Mouse (Mus musculus): ENCODE results near the gene Nipal1.

Gene Nipal1

DNA sequence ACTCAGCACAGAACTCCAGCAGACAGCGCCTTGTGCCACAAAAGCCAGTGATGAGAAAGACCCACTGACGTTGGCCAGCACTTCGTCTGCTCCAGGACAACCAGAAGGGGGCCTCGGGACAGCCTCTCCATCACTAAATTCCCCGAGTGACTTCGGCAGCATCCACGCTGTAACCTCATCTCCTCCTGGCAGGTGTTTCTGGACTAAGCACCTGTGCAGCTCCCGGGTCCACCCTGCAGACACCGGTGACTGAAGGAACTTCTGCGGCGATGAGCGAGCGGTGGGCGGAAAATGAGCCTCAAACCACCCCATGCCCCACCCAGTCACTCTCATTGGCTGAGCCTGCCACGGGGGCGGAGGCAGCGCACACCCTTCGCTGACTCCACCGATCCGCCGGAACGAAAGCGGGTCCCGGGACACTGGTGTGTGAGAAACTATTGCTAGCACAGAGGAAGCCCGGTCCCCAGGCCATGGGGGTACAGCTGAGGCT is at the start of gene Nipal1:
TSS of gene Nipal1 (plus strand) at position 378 of the 490 bp plus-strand sequence.
- DNase-seq, result peak; percentile 80

DNA sequence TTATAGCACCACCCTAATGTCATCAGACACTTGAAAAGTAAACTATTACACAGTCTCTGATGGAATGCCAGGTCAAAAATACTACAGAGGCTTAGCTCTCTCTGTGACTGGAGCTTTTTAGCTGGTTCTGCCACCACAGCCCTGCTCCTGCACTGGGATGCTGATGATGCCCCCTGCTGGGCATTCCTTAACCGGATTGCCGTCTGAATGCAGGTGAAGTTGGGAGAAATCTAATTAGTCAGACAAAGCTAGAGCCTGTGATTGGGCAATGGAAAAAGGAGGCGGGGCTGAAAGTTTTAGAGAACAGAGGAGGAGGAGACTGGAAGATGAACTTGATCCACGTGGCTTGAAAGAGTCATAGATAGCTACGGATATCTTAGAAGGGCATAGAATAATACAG is 46.6 kb upstream of the Nipal1 start:
- peak; percentile 65 for DNase-seq

DNA sequence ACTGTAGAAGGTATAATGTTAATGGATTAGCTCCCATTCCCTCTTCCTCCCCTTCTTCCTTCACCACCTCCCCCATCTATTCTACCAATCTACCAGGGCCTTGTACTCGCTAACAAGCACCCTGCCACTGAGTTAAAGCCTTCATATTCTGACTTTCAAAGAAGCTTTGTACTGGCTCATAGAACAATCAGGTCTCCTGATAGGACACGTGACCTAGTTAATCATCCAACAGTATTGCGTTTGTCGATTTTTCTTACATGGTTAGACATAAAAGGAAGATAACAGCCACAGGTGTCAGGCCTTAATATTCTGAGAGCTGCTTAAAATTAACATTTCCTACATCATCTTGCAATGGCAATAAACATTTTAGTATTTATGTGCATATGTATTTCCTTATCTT is 44.5 kb upstream of the Nipal1 start:
- DNase-seq, result no peak

DNA sequence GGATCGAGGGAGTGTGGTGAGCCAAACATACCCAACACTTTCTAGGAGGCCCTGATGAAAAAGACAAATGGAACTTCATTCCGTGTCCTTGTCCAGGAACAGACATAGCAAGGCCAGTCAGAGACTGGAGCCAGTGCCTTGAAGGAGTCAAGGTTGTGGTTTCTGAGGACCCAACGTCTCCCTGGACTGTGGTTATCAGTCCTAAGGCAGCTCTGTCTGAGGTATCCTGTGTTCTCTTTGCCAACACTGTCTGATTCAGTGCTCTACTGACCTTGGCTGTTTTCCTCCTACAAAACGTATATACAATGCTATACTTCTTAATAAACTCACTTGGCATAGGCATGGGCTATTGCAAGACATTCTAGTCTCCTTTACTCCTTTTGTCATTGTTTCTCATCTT is 30.2 kb upstream of the Nipal1 start:
- no peak for DNase-seq

DNA sequence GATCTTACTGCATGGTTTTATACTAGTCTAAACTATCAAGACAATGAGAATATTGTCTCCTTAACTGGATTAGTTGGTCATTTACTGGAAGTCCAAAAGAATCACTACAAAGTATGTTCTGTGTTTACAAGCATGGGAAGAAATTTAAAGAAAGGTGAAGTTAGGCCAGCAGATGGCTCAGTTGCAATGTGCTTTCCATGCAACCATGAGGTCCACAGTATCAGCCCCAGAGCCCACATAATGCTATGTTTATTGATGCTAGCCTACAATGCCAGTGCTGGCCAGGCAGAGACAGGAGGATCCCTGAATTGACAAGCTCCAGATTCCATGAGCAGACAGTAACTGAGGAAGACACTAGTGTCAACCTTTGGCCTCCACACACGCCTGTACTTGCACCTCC is 26.6 kb upstream of the Nipal1 start:
- no peak for DNase-seq

DNA sequence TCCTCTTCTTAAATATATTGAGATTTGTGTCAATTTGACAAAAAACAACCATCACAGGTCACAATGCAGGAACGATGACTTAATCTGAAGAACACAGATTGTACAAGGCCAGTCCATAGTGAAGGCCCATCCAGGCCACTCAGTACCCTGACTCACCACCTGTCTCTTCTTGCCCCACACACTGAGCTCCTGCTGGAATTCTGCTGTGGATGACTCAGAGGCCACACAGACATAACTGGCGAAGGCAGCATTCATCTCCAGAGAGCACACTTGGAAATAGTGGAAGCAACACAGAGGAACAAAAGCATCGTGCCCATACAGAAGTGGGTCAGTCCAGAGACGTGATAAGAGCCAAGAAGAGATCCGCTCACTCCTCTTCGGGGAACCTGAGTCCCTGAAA is 17.6 kb upstream of the Nipal1 start:
- DNase-seq, result no peak

DNA sequence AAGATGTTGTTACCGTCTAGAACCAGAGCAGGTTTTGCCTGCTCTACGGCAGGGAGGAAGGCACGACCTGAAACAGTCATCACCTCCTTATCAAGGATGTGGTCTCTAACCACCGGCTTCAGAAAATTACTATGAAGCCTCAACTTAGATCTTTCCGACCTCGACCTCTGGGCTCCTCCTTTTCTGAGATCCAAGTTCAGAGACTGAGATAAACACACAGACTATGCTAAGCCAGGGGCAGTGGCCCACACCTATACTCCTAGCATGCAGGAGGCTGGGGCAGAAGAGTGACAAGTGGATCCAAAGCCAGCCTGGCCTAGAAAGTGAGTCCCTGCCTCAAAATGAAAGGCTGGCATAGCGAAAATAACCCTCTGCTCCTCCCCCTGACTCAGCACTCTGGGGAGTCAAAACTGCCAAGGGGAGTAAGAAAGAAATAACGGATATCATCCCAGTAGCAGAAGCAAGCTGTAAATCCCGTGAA is 12.8 kb upstream of the Nipal1 start:
- DNase-seq, result no peak

DNA sequence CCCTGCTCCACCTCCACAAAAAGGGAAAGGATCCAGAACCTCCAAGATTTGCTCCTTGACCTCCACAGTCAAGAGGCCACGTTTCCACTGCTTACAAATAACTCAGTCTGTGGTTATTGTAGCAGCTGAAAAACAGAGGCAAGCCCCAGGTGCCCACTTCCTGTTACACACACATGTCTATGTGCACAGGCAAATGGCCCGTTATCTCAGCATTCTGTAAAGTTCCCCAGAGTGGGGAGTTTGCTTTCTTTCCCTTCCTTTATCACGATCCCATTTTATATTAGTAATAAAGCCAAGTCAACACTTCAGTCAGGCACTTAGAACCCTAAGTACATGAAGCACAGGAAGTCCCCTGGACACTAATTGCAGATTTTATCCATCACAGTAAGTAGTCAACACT is 11.5 kb upstream of the Nipal1 start:
- peak; percentile 9 for DNase-seq

DNA sequence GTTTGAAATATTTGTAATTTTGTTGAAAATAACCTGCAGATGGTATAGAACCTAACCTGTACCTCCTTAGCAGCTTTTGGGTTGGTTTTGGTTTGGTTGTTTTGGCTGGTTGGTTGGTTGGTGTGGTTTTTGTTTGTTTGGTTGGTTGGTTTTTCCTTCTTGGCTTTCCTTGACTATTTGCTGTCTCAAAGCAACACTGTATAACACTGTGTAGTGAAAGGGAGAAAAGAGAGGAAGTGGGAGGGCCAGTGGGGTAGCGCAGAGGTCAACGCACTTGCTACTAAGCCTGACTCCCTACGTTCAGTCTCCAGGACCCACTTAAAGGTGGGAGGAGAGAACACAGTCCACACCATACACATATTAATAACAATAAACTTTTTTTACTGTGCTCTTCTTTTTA is 11.0 kb upstream of the Nipal1 start:
- DNase-seq, result no peak

DNA sequence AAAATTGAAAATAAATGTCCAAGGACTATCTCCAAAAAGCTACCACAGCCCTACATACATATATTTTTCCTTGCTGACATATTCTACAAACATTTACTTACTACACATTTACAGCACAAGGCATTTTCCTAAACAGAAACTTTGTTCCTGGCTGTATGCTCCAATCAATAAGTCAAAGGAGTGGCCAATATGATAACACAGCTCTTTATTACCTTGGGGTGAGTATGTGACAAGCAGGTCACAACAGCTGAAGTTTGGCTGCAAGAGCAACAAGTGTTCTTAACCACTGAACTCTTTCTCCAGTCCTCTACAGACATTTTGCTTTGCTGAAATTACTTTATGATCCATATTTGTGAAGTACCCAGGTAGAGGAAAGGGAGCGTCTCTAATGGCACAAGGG is 7.5 kb upstream of the Nipal1 start:
- DNase-seq, result no peak

DNA sequence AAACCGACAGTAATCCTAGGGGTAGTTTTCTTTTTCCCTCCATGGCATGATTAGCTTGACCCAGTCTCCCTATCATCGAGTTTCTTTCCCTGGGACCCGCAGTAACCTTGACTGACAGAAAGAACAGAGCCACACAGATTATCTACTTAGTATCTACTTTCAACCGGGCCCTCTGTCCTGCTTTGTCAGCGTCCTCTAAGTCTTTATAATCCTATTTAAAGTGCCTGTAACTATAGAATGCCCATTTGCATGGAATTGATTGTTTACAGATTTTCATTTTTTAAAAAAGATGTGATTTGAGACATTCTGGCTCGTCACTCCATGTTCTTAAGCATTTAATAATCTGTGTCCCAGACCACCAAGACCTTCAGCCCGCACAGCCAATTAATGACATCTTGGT is 3.9 kb upstream of the Nipal1 start:
- DNase-seq, result no peak

DNA sequence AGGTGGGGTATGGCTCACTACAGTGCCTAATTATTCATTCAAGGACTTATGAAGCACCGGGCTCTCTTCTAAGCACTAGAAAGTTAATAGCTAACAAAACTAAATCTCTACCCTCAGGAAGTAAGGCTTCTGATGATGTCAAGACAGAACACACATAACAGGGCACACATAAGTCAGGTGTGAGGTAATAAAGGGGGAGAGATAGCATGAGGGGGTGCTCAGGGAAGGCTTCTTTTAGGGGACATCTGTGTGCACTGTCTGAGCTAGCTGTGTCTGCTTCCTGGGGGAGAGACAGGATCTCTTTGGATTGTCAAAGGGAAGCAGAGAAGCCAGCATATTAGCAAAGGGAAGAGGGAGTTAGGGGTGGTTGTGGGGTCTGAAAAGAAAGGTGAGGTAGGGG is 3.4 kb upstream of the Nipal1 start, which contains the start of gene Cnga1:
TSS of gene Cnga1 (minus strand) at position 101 of the 400 bp plus-strand sequence.
- DNase-seq, result no peak

DNA sequence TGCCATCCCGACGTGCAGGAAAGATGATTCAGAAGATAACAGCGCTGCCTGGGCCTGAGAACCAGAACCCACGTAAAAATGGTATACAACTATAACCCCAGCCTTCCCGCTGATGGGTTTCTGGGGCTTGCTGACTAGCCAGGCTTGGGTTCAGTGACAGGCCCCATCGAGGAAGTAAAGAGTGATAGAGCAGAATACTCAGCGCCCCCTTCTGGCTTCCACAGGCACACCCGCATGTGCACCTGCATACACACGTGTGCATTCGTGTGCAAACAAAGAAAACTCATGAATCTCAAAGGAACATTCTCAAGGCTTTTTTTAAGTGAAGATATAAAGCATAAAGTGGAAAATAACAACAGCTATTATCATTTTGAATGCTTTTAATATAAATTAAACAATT is 1.5 kb upstream of the Nipal1 start:
- no peak for DNase-seq

DNA sequence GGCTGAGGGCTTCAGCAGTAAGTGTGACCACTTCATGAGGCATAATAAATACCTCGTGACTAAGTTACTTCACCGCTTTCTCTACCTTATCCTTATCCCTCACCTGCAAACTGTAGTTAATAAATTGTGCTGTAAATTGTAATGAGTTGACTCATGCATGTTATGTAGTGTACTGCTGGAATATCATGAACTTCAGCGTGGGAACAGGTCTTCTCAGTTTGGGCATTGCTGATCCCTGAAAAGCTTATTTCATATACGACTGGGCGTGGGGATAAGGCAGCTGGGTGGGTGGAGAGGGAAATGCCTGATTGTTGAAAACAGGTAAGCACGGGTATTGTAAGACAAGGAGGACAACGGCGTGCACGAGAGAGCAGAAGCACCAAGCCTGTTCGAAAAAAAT is 599 bp upstream of the Nipal1 start:
- DNase-seq, result no peak

DNA sequence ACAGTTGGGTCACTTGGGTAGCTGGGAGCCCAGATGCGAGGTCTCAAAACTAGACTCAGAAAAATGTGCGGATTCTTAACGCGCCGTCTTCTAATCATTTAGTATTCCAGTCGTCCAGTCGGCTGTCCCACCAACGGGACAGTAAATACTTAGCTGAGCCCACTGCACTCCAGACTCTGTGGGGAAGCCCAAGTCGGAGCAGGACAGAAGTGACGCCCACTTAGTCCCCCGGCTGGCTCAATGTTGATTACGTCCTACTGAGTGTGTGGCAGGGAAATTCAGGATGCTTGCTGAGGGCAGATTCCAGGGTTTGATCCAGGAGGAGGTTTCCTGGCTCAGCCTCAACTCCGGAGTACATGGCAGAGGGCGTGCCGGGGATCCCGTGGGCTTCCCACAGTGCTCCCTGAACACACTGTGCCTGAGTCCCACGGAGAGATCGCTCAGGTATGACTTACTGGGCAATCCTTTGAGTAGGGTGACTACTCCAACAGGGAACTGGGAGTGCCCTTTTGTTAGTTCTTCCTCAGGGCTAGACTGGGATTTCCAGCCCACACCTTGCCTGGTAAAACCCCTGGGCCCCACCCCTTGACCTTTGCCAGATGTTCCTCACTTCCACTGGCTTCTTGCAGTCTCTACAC is 482 bp downstream of the Nipal1 start:
- peak; percentile 7 for DNase-seq

DNA sequence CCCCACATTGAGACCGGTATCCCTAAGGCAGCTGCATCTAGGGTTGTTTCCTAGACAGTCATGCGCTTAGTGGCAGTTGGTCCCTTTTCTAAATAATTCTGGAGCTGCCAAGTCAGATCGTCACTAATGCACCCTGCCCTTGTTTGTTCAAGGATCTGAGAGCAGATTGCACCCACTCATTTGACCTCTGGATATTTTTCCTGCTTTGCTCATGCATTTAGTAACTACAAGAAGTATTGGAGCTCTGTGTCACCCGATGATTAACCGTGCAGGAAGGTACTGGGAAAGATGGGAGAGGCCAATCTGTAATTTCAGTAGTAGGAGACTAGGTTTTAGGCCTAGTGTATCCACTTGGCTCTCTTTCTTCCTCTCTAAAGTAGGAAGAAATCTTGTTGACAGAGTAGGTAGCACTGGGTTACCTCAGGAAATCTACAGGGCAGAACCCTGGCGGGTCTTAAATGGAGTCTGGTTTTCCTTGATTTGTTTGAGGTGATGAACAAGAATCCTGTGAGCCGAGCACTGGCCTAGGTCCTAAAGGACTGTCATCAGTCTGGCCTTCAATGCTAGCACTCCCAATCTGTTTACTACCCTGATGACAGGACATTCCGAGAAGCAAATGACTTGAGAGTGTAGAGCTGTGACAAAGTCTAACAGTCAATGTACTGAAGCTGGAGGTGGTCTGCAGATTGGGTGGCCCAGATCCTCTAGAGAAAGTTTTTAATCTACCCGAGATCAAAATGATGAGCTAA is 1.6 kb downstream of the Nipal1 start:
- no peak for DNase-seq

DNA sequence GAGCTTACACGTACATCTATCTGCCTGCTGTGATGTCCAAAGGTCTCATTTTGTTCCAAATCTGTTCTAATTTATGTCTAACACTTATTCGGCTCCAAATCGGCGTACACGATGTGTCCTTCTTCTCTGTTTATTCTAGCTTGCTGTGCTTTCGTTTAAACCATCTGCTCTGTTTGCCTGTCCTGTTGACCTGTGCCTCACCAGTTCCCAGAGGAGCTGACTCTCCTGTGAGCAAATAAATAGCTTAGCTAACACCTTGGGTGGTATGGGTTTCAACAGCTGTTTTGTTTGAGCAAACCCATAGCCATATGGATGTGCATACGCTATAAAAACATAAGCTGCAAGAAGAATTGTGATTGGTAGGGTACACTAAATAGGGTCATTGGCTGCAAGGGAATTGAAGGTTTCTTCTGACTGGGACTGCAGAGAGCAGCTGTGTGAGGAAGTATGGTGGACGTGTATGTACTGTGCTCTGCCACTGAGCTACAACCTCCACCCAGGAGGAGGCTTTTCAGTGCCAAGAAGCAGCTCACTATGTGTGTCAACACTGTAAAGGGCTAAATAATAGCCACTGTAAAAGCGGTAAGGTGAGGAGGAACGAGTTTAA is 5.6 kb downstream of the Nipal1 start:
- DNase-seq, result no peak

DNA sequence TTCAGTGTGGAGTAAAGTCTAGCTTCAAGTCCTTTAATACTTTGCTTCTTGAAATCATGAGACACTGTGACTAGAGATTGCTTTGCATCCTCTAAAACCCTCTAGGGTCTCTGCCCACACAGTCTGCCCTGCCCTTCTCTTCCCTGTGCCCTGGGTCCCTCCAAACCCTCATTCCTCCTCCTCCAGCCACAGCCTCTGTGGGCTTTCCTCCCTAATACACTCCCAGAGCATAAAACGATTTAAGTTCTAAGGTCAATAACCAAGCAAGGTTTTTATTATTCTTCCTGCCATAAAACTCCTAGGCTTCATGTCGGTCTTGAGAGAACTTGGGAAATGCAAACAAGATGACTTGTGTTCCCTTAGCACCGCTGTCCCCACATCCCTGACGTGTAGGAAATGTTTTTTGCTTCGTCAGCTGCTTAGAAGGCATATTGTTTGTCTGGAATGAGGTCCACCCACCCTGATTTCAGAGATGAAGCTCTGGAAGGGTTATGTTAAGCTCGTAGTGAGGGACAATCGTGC is 8.7 kb downstream of the Nipal1 start:
- DNase-seq, result no peak

DNA sequence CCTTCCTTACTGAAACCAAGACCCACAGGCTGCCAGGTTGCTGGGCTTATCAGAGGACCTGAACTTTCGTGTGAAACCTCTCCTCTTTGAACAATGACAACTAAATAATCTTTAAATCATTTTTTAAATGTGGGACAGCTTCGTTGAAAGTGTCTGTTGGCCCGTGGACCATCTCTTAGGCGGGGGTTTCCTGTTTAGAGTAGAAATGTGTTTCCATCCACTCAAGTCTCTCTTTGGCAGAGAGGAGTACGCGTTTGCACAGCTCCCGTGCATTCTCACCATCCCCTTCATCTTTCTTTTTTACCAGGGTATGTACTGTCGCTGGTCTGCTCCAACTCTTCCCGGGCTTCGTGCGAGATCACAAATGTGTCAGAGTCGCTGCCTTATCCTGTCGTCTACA is 10.8 kb downstream of the Nipal1 start:
- peak; percentile 33 for DNase-seq

DNA sequence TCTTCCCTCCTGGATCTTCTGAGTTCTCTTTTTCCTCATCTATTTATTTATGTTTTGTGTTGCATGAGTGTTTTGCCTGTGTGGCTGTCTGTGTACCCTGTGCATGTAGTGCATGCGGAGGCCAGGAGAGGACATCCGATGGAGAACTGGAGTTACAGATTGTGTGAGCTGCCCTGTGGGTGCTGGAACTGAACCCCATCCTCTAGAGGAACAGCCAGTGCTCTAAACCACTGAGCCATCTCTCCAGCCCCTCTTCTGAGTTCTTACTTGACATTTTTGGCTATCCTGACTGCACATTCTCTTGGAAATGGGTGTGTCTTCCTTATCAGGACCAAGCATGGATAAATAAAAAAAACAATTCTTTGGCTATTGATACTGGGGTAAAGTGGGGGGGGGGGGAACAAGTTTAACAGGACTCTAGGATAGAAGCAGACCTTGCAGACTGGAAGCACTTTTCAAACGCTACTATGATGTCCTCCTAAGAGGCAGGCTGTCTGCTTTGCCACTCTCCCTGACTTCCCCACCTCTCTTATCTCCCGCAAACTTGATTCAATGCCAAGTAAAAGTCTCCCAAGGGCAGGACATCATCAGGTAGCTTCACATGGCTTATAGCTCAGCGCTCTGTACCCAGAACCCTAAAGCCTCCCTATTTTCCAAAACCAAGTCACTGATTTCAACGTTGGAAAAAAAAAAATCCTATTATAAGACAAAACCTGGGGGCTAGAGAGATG is 13.6 kb downstream of the Nipal1 start:
- no peak for DNase-seq

DNA sequence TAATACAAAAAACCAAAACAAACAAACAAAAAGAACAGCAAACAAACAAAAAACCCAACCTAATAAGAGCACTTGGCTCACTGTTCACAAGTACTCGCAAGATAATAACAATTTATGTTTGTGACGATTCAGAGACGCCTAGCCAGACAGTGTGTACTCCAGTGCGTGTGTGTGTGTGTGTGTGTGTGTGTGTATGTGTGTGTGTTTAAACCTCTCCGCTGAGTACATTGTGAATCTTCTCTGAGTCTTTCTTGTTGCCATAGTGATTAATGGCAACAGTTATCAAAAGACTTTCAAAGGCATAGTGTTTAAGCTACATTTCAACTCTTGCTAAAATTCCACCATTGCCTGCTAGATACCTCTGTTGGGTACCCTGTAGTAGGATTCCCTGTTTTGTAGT is 16.5 kb downstream of the Nipal1 start:
- no peak for DNase-seq

DNA sequence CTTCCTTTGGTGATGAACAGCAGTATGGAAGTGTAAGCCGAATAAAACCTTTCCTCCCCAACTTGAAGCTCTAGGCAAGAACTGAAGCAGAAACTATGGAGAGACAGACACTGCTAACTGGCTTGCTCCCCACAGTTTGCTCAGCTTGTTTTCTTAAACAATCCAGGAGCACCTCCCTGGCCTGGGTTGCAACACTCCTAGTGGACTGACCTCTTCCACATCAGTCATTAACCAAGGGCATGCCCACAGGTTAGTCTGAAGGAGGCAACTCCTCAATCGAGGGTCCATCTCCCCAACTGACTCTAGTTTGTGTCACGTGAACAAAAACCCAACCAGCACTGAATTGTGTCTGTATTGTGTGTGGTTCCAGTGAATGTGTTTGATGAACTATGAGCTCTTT is 17.3 kb downstream of the Nipal1 start:
- DNase-seq, result no peak

DNA sequence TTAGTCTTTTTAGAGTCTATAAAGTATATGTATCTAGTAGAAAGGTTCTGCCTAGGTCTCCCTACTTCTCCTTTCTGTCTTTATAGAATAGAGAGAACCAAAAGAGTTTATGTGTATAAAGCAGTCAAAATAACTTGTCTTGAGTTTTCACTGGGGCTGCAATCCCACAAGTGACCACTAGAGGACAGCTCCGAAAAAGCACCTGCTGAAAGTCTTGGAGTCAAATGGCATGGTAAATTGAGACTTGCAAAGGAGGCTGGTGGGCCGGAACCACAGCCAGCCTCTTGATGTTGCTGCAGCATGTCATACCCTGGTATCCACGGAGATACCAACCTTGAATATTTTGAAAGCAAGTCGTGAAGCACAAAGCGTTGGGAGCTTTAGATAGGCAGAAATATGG is 17.7 kb downstream of the Nipal1 start:
- DNase-seq, result peak; percentile 65
